Mouse (Mus musculus): ENCODE measurements around the gene Cand2. TPM values are rescaled to one million over a fixed set of nuclear protein-coding genes. Genes with fewer than 3 reads are reported as not detected.
A peak's percentile ranks its signal among the peaks of the same experiment; 100 is the strongest.

Gene Cand2
- polyA plus RNA-seq, 1 experiment from 2014 or later: 10.4 TPM

DNA sequence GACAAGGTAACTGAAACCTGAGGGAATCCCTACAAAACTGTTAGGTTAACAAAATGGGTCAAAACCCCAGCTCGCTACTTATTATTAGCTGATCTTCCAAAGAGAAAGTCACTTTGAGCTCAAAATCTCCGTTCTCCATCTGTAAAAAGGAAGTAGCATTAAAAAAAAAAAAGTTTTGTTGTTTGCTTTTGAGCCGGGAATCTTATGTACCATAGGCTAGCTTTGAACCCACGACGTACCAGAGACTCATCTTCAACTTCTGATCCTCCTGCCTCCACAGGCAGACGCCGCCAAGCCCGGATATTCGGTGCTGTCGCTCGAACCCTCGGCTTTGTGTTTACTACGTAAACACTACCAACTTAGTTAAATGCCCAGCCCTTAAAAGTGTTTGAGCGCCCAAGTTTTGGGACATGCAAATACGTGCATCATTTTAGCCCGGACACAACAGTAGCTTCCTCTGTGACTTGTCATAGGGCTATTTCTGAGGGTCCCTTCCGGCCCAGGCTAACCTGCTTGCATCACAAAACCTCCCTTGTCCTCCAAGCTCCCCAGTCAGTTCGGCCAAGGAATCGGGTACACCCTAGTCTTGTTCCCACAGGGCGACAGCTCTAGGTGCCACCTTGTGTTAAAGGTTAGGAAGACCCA lies 78.2 kb downstream of the Cand2 start:
- H3K4me1 ChIP-seq (replicated peaks; ENCODE audit: insufficient read depth, low read length): no peaks in the 10 kb centered on the region; the same call in 1 of the 2 replicates
- H3K27me3 ChIP-seq (ENCODE audit: insufficient read depth, low read length): no peaks in the 10 kb centered on the region
- 0 out of 2 replicates have a peak, but pooled peaks cover 8% of the 10 kb centered on the region for H3K36me3 ChIP-seq (ENCODE audit: insufficient read depth, low read length)
- H3K4me2 ChIP-seq (ENCODE audit: low read length): peak overlapping the region; percentile 60
- DNase-seq (ENCODE audit: low spot score) (no peak), ATAC-seq (replicated peaks; ENCODE audit: low FRiP score, low read depth) (no peak; the same call in 1 of the 2 replicates)
- peak overlapping the region; percentile 41; the same call in 1 of the 2 replicates for H3K9ac ChIP-seq (ENCODE audit: low read depth, low read length)
- no peaks in the 10 kb centered on the region for H3K9me3 ChIP-seq (replicated peaks; ENCODE audit: low read length)
- H3K27ac ChIP-seq: peak overlapping the region; percentile 85
- 5% methylated on average over 20 of the region's 20 CpGs for WGBS
- no peak for TF ChIP-seq CTCF (IDR thresholded peaks at IDR 0.05; ENCODE audit: low read depth)
- H3K4me3 ChIP-seq (replicated peaks; ENCODE audit: low read depth, low read length): peak overlapping the region; percentile 47

DNA sequence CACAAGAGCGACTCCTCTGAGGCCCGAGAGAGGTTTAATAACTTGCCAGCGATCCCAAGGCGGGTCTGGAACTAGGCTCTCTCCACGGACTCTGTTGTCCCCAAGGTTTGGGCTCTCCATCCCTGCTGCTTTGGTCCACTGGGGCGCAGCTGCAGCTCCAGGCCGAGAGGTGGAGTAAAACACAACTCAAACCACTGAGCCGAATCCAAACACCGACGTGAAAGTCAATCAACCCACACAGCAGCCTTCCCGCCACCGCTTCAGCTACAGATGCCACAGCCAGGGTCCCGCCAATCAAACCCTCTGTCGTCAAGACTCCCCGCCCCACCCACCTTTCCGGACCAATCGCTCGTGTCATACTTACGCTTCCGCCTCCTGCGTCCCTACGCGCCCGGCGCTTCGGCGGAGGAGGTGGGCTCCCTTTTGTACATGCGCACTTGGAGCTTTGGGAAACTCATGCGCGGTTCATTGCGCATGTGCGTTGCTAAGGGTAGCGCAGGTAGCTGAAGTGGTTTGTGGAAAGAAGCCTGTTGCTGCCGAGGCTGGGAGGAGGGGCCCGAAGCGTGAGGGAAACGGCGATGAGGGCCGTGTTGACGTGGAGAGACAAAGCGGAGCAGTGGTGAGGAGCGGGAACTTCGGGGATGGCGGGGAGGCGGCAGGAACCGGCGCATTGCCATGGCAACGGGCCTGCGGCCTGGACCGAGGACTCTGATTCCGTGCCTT lies 78.9 kb downstream of the Cand2 start, which contains the start of the genes Mbd4 and Ift122:
Gene Mbd4 (minus strand): TSS at position 281 of the 723 bp plus-strand sequence.
Gene Ift122 (plus strand): TSS at position 380 of the 723 bp plus-strand sequence.
- Histone ChIP-seq H3K9ac (ENCODE audit: low read depth, low read length) (peak within 1 kb of the TSS; percentile 44; the same call in 1 of the 2 replicates), H3K36me3 (ENCODE audit: insufficient read depth, low read length) (0 out of 2 replicates have a peak, but pooled peaks cover 7% of the 10 kb centered on the region), H3K4me1 (replicated peaks; ENCODE audit: insufficient read depth, low read length) (no peaks in the 10 kb centered on the region; the same call in 1 of the 2 replicates), H3K9me3 (replicated peaks; ENCODE audit: low read length) (no peaks in the 10 kb centered on the region), H3K27me3 (ENCODE audit: insufficient read depth, low read length) (no peaks in the 10 kb centered on the region), H3K4me2 (ENCODE audit: low read length) (peak within 1 kb of the TSS; percentile 60), H3K4me3 (replicated peaks; ENCODE audit: low read depth, low read length) (peak within 1 kb of the TSS; percentile 47), H3K27ac (peak within 1 kb of the TSS; percentile 85)
- TF ChIP-seq CTCF (IDR thresholded peaks at IDR 0.05; ENCODE audit: low read depth): peak; percentile 68
- under 1% methylated on average over 51 of the region's 51 CpGs for WGBS
- ATAC-seq (replicated peaks; ENCODE audit: low FRiP score, low read depth) (peak; percentile 98), DNase-seq (ENCODE audit: low spot score) (peak; percentile 100)

DNA sequence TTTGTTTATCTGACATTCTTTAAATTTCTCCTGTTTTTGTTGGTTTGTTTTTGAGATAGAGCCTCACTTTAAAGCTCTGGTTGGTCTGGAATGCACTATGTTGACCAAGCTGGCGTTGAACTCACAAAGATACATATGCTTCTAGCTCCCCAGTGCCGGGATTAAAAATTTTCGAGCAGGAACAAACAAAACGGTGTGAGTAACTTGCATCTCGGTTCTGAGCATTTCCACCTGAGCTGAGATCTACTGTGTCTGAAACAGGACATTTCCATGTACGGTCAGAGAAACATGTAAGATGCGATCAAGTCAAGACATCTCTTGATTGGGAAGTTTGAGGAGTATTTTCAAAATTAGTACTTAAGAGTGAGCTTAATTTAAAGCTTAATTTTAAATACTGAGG lies 79.6 kb downstream of the Cand2 start:
- 43% methylated on average over 7 of the region's 7 CpGs for WGBS
- Histone ChIP-seq H3K27ac (peak overlapping the region; percentile 62), H3K27me3 (ENCODE audit: insufficient read depth, low read length) (no peaks in the 10 kb centered on the region), H3K36me3 (ENCODE audit: insufficient read depth, low read length) (0 out of 2 replicates have a peak, but pooled peaks cover 4% of the 10 kb centered on the region), H3K4me2 (ENCODE audit: low read length) (peak overlapping the region; percentile 60), H3K9me3 (replicated peaks; ENCODE audit: low read length) (no peaks in the 10 kb centered on the region), H3K4me1 (replicated peaks; ENCODE audit: insufficient read depth, low read length) (peaks cover under 1% of the 10 kb centered on the region; the same call in 1 of the 2 replicates), H3K9ac (ENCODE audit: low read depth, low read length) (0 out of 2 replicates have a peak overlapping the region, but pooled peaks have one; percentile 44), H3K4me3 (replicated peaks; ENCODE audit: low read depth, low read length) (peak overlapping the region; percentile 47)
- DNase-seq (ENCODE audit: low spot score) (no peak), ATAC-seq (replicated peaks; ENCODE audit: low FRiP score, low read depth) (no peak)
- TF ChIP-seq CTCF (IDR thresholded peaks at IDR 0.05; ENCODE audit: low read depth): no peak

DNA sequence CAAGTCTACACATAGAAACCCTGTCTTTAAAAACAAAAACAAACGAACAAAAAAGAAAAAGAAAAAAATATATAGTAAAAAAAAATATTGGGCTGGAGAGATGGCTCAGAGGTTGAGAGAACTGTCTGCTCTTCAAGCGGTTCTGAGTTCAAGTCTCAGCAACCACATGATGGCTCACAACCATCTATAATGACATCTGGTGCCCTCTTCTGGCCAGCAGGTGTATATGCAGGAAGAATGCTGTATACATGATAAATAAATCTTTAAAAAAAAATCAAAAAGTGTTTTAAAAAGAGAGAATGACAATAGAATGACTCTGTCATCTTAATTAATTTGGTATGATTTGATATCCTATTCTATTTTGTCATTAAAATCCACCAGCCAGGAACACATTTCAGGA lies 80.1 kb downstream of the Cand2 start:
- no peaks in the 10 kb centered on the region for H3K9me3 ChIP-seq (replicated peaks; ENCODE audit: low read length)
- no peaks in the 10 kb centered on the region for H3K27me3 ChIP-seq (ENCODE audit: insufficient read depth, low read length)
- no peaks in the 10 kb centered on the region for H3K36me3 ChIP-seq (ENCODE audit: insufficient read depth, low read length)
- peaks cover 5% of the 10 kb centered on the region; the same call in 1 of the 2 replicates for H3K4me1 ChIP-seq (replicated peaks; ENCODE audit: insufficient read depth, low read length)
- H3K9ac ChIP-seq (ENCODE audit: low read depth, low read length): no peak overlapping the region
- no peak overlapping the region for H3K27ac ChIP-seq
- peak; percentile 24 for DNase-seq (ENCODE audit: low spot score)
- peak; percentile 67 for TF ChIP-seq CTCF (IDR thresholded peaks at IDR 0.05; ENCODE audit: low read depth)
- WGBS: 74% methylated on average over 2 of the region's 2 CpGs
- no peak for ATAC-seq (replicated peaks; ENCODE audit: low FRiP score, low read depth)
- H3K4me2 ChIP-seq (ENCODE audit: low read length): no peak overlapping the region
- no peak overlapping the region for H3K4me3 ChIP-seq (replicated peaks; ENCODE audit: low read depth, low read length)

Small RNA genes lying within 50 kb of the gene (microRNA-seq; reads per million reads assigned to microRNA genes)
- not detected for gene Mir7660

Other genes starting within 250 kb of the Cand2 start
- 18.5 and 21.3 TPM in 2 replicates for gene Tsen2, start 229.9 kb upstream of the Cand2 start, polyA plus RNA-seq (2015; fragmentation: Nextera tagmentation; extraction: Ambion mirVana)
- 7.6 and 8.3 TPM in 2 replicates for gene Mkrn2os, start 182.0 kb upstream of the Cand2 start, polyA plus RNA-seq (2015; fragmentation: Nextera tagmentation; extraction: Ambion mirVana)
- gene Mkrn2, start 172.6 kb upstream of the Cand2 start, polyA plus RNA-seq (2015; fragmentation: Nextera tagmentation; extraction: Ambion mirVana): 27.4 and 28.2 TPM in 2 replicates
- 67.4 and 68.0 TPM in 2 replicates for gene Raf1, start 97.9 kb upstream of the Cand2 start, polyA plus RNA-seq (2015; fragmentation: Nextera tagmentation; extraction: Ambion mirVana)
- 1.0 and 1.8 TPM in 2 replicates for gene Tmem40, start 12.1 kb upstream of the Cand2 start, polyA plus RNA-seq (2015; fragmentation: Nextera tagmentation; extraction: Ambion mirVana)
- 2,857 and 3,220 TPM in 2 replicates for gene Rpl32, start 34.2 kb downstream of the Cand2 start, polyA plus RNA-seq (2015; fragmentation: Nextera tagmentation; extraction: Ambion mirVana)
- 2.5 and 3.0 TPM in 2 replicates for gene Efcab12, start 63.9 kb downstream of the Cand2 start, polyA plus RNA-seq (2015; fragmentation: Nextera tagmentation; extraction: Ambion mirVana)
- 10.9 TPM in 2 replicates for gene Mbd4, start 78.8 kb downstream of the Cand2 start, polyA plus RNA-seq (2015; fragmentation: Nextera tagmentation; extraction: Ambion mirVana)
- 14.9 and 20.6 TPM in 2 replicates for gene Ift122, start 78.9 kb downstream of the Cand2 start, polyA plus RNA-seq (2015; fragmentation: Nextera tagmentation; extraction: Ambion mirVana)
- not detected in 2 replicates for gene Rho, start 157.2 kb downstream of the Cand2 start, polyA plus RNA-seq (2015; fragmentation: Nextera tagmentation; extraction: Ambion mirVana)
- not detected in 2 replicates for gene H1foo, start 170.4 kb downstream of the Cand2 start, polyA plus RNA-seq (2015; fragmentation: Nextera tagmentation; extraction: Ambion mirVana)
- gene Plxnd1, start 220.5 kb downstream of the Cand2 start, polyA plus RNA-seq (2015; fragmentation: Nextera tagmentation; extraction: Ambion mirVana): 42.3 and 42.4 TPM in 2 replicates

Measured in kidney, postnatal 0 days (tissue).